Mouse (Mus musculus) liver, embryonic 13.5 days (tissue): ENCODE data around the gene Zdhhc17. TPM values are rescaled to one million over a fixed set of nuclear protein-coding genes. Genes with fewer than 3 reads are reported as not detected.

Experiments
- ATAC-seq: fragments of 200-750 bp; cut with Nextera tagmentation; 2 replicates; pipeline ENCODE4 v1.8.0; 2017; ENCODE audit warnings: low read depth, mild to moderate bottlenecking, moderate number of reproducible peaks, moderate library complexity
- DNase-seq: peaks from one replicate; pipeline ENCODE4 v3.0.0; 2022
- H3K27ac ChIP-seq: fragments of 300-500 bp; sonication (generic); 2 replicates; pipeline ENCODE4 v1.5.1; 2015; ENCODE audit warnings: moderate library complexity, mild to moderate bottlenecking, inconsistent platforms
- H3K27me3 ChIP-seq: fragments of 300-500 bp; sonication (generic); 2 replicates; pipeline ENCODE4 v1.6.1; 2015; ENCODE audit warnings: mild to moderate bottlenecking, inconsistent platforms
- H3K36me3 ChIP-seq: fragments of 300-500 bp; sonication (generic); 2 replicates; pipeline ENCODE4 v1.6.1; 2015; ENCODE audit warnings: mild to moderate bottlenecking, inconsistent platforms
- H3K4me1 ChIP-seq: fragments of 300-500 bp; sonication (generic); replicated peaks from 2 replicates; pipeline ENCODE4 v1.6.1; 2015; ENCODE audit warnings: inconsistent platforms
- H3K4me2 ChIP-seq: fragments of 300-500 bp; sonication (generic); 2 replicates; pipeline ENCODE4 v1.6.1; 2015; ENCODE audit warnings: inconsistent platforms, mild to moderate bottlenecking, moderate library complexity
- H3K4me3 ChIP-seq: fragments of 300-500 bp; sonication (generic); replicated peaks from 2 replicates; pipeline ENCODE4 v1.5.1; 2015; ENCODE audit warnings: mild to moderate bottlenecking, inconsistent platforms
- H3K9ac ChIP-seq: fragments of 300-500 bp; sonication (generic); 2 replicates; pipeline ENCODE4 v1.6.1; 2015; ENCODE audit warnings: mild to moderate bottlenecking, inconsistent platforms
- H3K9me3 ChIP-seq: fragments of 300-500 bp; sonication (generic); replicated peaks from 2 replicates; pipeline ENCODE4 v1.6.1; 2016; ENCODE audit warnings: inconsistent platforms
- WGBS: fragments of 180-500 bp; shearing (Covaris S2); methylation state at CpG from one replicate; pipeline ENCODE4 v1.1.7; 2015; ENCODE audit not compliant: insufficient replicate concordance; 5-methylcytosine and 5-hydroxymethylcytosine counted together
- polyA plus RNA-seq: library from polyadenylated mRNA; unstranded; fragments of >200 nt; fragmentation: Nextera tagmentation; extraction: Ambion mirVana; gene quantifications from 2 replicates; pipeline ENCODE4 v1.2.1, GENCODE M21; 2015

Gene Zdhhc17
- polyA plus RNA-seq, 1 experiment from 2014 or later: 4.3 TPM

DNA sequence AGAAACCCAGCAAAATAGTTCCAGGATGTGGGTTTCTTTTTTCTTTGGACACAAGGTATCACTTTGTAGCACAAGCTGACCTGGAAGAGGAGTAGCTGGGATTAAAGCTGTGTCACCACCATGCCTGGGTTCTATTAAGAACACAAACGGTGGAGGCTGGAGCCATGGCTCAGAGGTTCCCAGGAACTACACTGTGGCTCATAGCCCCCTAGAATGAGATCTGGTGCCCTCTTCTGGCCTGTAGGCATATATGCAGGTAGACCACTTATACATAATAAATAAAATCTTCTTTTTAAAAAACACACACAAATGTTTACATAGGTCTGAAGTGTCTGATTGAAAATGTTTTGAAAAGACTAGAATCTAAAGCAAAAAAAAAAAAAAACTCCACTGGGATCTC lies 33.9 kb downstream of the Zdhhc17 start:
- no peaks in the 10 kb centered on the region for H3K9me3 ChIP-seq
- no peak overlapping the region for H3K4me3 ChIP-seq
- 7% methylated on average over 1 of the region's 1 CpGs for WGBS
- ATAC-seq (no peak), DNase-seq (no peak)
- peaks cover 14% of the 10 kb centered on the region for H3K4me1 ChIP-seq
- H3K9ac ChIP-seq: no peak overlapping the region
- no peak overlapping the region for H3K4me2 ChIP-seq
- no peaks in the 10 kb centered on the region for H3K27me3 ChIP-seq
- H3K27ac ChIP-seq: no peak overlapping the region
- peaks cover 22% of the 10 kb centered on the region for H3K36me3 ChIP-seq

DNA sequence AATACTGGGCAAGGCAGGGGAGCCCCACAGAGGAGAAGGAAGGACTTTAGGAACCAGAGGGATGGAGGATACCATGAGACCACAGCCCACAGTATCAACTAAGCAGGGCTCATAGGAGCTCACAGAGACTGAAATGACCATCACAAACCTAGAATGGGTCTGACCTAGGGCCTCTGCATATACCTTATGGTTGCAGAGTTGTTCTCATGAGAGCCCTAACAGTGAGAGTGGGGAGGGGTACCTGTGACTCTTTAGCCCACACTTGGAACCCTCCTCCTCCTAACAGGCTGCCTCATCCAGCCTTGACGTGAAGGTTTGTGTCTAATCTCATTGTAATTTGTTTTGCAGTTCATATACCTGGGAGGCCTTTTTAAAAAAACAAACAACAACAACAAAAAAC lies 35.1 kb downstream of the Zdhhc17 start:
- ATAC-seq: no peak
- WGBS: 71% methylated on average over 1 of the region's 1 CpGs
- peaks cover 7% of the 10 kb centered on the region for H3K4me1 ChIP-seq
- H3K27ac ChIP-seq: no peak overlapping the region
- H3K27me3 ChIP-seq: no peaks in the 10 kb centered on the region
- H3K9me3 ChIP-seq: no peaks in the 10 kb centered on the region
- peaks cover 25% of the 10 kb centered on the region for H3K36me3 ChIP-seq
- no peak overlapping the region for H3K9ac ChIP-seq
- no peak overlapping the region for H3K4me3 ChIP-seq
- no peak for DNase-seq
- H3K4me2 ChIP-seq: no peak overlapping the region

GRCm38 (mm10) chr10:110974463-110974862 lies 35.5 kb downstream of the Zdhhc17 start:
- DNase-seq: no peak
- Histone ChIP-seq H3K9me3 (no peaks in the 10 kb centered on the region), H3K27me3 (no peaks in the 10 kb centered on the region), H3K4me2 (no peak overlapping the region), H3K9ac (no peak overlapping the region), H3K36me3 (peaks cover 28% of the 10 kb centered on the region), H3K4me3 (no peak overlapping the region), H3K4me1 (peaks cover 2% of the 10 kb centered on the region), H3K27ac (no peak overlapping the region)
- no peak for ATAC-seq
- WGBS: 53% methylated on average over 3 of the region's 3 CpGs

GRCm38 (mm10) chr10:110971998-110972397 lies 37.9 kb downstream of the Zdhhc17 start:
- H3K4me3 ChIP-seq: no peak overlapping the region
- DNase-seq (no peak), ATAC-seq (no peak)
- H3K9ac ChIP-seq: no peak overlapping the region
- H3K36me3 ChIP-seq: peaks cover 24% of the 10 kb centered on the region
- H3K9me3 ChIP-seq: no peaks in the 10 kb centered on the region
- no peaks in the 10 kb centered on the region for H3K4me1 ChIP-seq
- H3K27ac ChIP-seq: no peak overlapping the region
- H3K4me2 ChIP-seq: no peak overlapping the region
- H3K27me3 ChIP-seq: no peaks in the 10 kb centered on the region
- WGBS: 83% methylated on average over 9 of the region's 9 CpGs

DNA sequence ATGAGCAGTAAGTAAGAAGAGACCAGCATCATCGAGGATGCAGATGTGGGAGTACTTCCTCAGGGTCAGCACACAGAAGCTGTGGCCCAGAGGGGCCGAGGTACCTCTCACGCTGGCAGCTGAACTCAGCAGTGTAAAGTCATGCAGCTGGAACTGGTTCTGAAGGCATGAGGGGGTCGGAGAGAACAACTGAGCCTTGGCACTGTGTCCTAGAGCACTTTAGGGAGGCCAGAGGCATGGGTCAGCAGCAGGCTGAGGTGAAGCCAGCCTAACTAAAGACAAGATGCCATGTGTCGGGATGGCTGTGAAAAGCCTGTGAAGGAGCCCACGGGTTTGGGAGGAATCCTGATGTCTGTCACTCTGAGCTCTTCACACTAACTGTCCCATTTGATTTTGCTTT lies 38.5 kb downstream of the Zdhhc17 start:
- H3K4me3 ChIP-seq: no peak overlapping the region
- no peaks in the 10 kb centered on the region for H3K9me3 ChIP-seq
- 75% methylated on average over 6 of the region's 6 CpGs for WGBS
- H3K27me3 ChIP-seq: no peaks in the 10 kb centered on the region
- peaks cover 25% of the 10 kb centered on the region for H3K36me3 ChIP-seq
- ATAC-seq (no peak), DNase-seq (no peak)
- no peak overlapping the region for H3K9ac ChIP-seq
- no peaks in the 10 kb centered on the region for H3K4me1 ChIP-seq
- H3K4me2 ChIP-seq: no peak overlapping the region
- H3K27ac ChIP-seq: no peak overlapping the region

DNA sequence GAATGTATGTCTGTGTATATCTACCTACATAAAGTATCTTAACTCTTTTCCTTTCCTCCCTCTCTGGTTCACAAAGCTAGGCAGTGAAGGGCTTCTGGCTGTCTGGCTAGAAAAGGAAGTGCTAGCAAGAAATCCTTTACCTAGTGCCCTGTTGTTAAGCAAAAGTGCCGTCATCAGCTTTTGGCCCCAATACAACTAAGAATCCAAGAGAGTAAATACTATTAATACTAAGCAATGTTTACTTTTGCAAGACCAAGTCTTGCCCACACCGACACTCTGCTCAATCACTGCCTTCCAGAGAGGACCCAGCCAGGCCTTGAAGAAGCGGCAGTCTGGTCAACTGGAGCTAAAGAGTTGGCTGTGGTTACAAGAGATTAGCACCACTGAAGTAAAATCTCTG lies 38.9 kb downstream of the Zdhhc17 start:
- Histone ChIP-seq H3K9ac (no peak overlapping the region), H3K27me3 (no peaks in the 10 kb centered on the region)
- 75% methylated on average over 3 of the region's 3 CpGs for WGBS

GRCm38 (mm10) chr10:110962172-110962571 lies 47.8 kb downstream of the Zdhhc17 start:
- Histone ChIP-seq H3K27me3 (no peaks in the 10 kb centered on the region), H3K4me1 (no peaks in the 10 kb centered on the region), H3K9ac (no peak overlapping the region), H3K4me2 (no peak overlapping the region), H3K4me3 (no peak overlapping the region), H3K27ac (no peak overlapping the region), H3K36me3 (peaks cover 20% of the 10 kb centered on the region), H3K9me3 (no peaks in the 10 kb centered on the region)
- WGBS: 47% methylated on average over 1 of the region's 1 CpGs
- DNase-seq: no peak
- ATAC-seq: no peak

More for the DNA sequence above, 38.9 kb downstream of the Zdhhc17 start:
- no peak for ATAC-seq
- no peak overlapping the region for H3K27ac ChIP-seq
- no peaks in the 10 kb centered on the region for H3K9me3 ChIP-seq
- no peak overlapping the region for H3K4me2 ChIP-seq
- peaks cover 25% of the 10 kb centered on the region for H3K36me3 ChIP-seq
- H3K4me3 ChIP-seq: no peak overlapping the region
- H3K4me1 ChIP-seq: no peaks in the 10 kb centered on the region
- DNase-seq: no peak

GRCm38 (mm10) chr10:110960841-110961240 lies 49.1 kb downstream of the Zdhhc17 start:
- Histone ChIP-seq H3K9ac (no peak overlapping the region), H3K27me3 (no peaks in the 10 kb centered on the region), H3K4me3 (no peak overlapping the region), H3K4me1 (no peaks in the 10 kb centered on the region), H3K4me2 (no peak overlapping the region), H3K27ac (no peak overlapping the region), H3K9me3 (no peaks in the 10 kb centered on the region), H3K36me3 (peaks cover 23% of the 10 kb centered on the region)
- ATAC-seq: no peak
- 87% methylated on average over 6 of the region's 6 CpGs for whole genome bisulfite sequencing
- no peak for DNase-seq

- no peak overlapping the region for H3K4me2 ChIP-seq
- no peaks in the 10 kb centered on the region for H3K27me3 ChIP-seq
- DNase-seq: no peak
- H3K4me1 ChIP-seq: no peaks in the 10 kb centered on the region
- 82% methylated on average over 8 of the region's 8 CpGs for WGBS
- H3K27ac ChIP-seq: no peak overlapping the region
- no peaks in the 10 kb centered on the region for H3K9me3 ChIP-seq
- no peak for ATAC-seq
- peaks cover 32% of the 10 kb centered on the region for H3K36me3 ChIP-seq
- no peak overlapping the region for H3K9ac ChIP-seq
- no peak overlapping the region for H3K4me3 ChIP-seq
These were observed 50.2 kb downstream of the Zdhhc17 start for GRCm38 (mm10) chr10:110959781-110960180.

DNA sequence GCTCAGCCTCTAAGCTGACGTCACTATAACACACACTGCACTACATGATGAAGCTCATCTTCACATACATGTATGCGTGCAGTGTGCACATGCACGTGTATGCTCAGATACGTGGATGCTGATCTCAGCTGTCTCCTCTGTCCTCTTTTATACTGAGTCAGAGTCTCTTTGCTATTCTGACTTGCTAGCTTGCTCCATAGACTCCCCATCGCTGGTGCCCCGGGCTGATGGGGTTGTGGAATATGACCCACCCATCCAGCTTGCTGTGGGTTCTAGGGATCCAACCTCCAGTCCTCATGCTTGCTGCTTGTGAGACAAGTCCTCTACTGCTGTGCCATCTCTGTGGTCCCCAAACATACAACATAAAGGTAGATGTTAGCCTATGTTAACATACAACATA lies 51.1 kb downstream of the Zdhhc17 start:
- DNase-seq (no peak), ATAC-seq (no peak)
- peaks cover 33% of the 10 kb centered on the region for H3K36me3 ChIP-seq
- no peak overlapping the region for H3K4me3 ChIP-seq
- H3K9ac ChIP-seq: no peak overlapping the region
- H3K4me2 ChIP-seq: no peak overlapping the region
- no peaks in the 10 kb centered on the region for H3K9me3 ChIP-seq
- no peak overlapping the region for H3K27ac ChIP-seq
- no peaks in the 10 kb centered on the region for H3K4me1 ChIP-seq
- H3K27me3 ChIP-seq: no peaks in the 10 kb centered on the region
- WGBS: 80% methylated on average over 6 of the region's 6 CpGs

- H3K9me3 ChIP-seq: no peaks in the 10 kb centered on the region
- no peak overlapping the region for H3K4me2 ChIP-seq
- no peaks in the 10 kb centered on the region for H3K4me1 ChIP-seq
- 77% methylated on average over 9 of the region's 9 CpGs for WGBS
- no peak overlapping the region for H3K4me3 ChIP-seq
- no peak overlapping the region for H3K27ac ChIP-seq
- H3K27me3 ChIP-seq: no peaks in the 10 kb centered on the region
- peaks cover 24% of the 10 kb centered on the region for H3K36me3 ChIP-seq
- ATAC-seq: no peak
- no peak for DNase-seq
- no peak overlapping the region for H3K9ac ChIP-seq
These were observed 56.9 kb downstream of the Zdhhc17 start for GRCm38 (mm10) chr10:110952937-110953451.

GRCm38 (mm10) chr10:110952271-110952670 lies 57.7 kb downstream of the Zdhhc17 start:
- ATAC-seq: no peak
- Histone ChIP-seq H3K36me3 (peaks cover 24% of the 10 kb centered on the region), H3K9ac (no peak overlapping the region), H3K27me3 (no peaks in the 10 kb centered on the region), H3K4me2 (no peak overlapping the region), H3K4me1 (no peaks in the 10 kb centered on the region), H3K9me3 (no peaks in the 10 kb centered on the region), H3K4me3 (no peak overlapping the region), H3K27ac (no peak overlapping the region)
- 85% methylated on average over 8 of the region's 8 CpGs for WGBS
- no peak for DNase-seq
